Mouse (Mus musculus): Measurements from ENCODE around the gene Zfp229. TPM values are rescaled to one million over a fixed set of nuclear protein-coding genes. Genes with fewer than 3 reads are reported as not detected.
"Not testable (repeated sequence)": the region's sequence is repeated elsewhere in the genome, so short reads cannot be mapped to it uniquely, and the experiment has no call there.

Zfp229 gene
- polyA plus RNA-seq, 1 experiment = not detected

DNA sequence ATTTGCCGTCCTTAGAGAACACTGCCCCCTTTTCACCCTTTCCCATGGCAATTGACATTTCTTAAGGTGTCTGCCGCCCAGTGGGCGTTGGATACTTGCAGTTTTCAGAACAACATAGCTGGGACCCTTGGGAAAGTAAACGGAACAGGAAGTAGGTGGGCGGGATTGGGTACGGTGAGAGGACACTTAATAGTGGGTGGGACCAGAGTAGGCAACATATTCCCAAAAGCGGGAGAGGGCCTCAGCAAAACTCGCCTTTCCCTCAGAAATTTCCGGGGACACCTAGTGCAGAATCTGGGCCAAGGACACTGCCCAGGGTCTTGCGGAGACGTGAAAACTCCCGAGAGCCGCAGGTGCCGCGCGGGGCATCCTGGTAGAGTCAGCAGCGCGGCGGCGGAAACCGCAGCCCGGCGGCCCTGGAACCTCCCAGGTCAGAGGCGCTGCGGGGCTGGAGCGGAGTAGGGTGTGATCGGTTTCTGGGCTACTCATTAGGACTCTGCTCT, 3.0 kb downstream of the Zfp229 start:
- 0 out of 2 replicates have a peak, but pooled peaks cover 2% of the 10 kb centered on the region for H3K4me1 ChIP-seq (ENCODE audit: control insufficient read depth, insufficient read depth, low read length)
- WGBS = under 1% methylated on average over 27 of the region's 27 CpGs
- TF ChIP-seq POLR2A (IDR thresholded peaks at IDR 0.05; ENCODE audit: insufficient read depth, low read depth, low read length) (peak; percentile 46; the same call in 1 of the 2 replicates), CTCF (IDR thresholded peaks at IDR 0.05; ENCODE audit: insufficient read depth, low read depth, low read length) (no peak)
- H3K4me3 ChIP-seq (ENCODE audit: insufficient read depth, low read depth, low read length) = peak overlapping the region; percentile 99
- peak overlapping the region; percentile 83 for H3K27ac ChIP-seq (ENCODE audit: insufficient read depth, low read depth, low read length)

DNA sequence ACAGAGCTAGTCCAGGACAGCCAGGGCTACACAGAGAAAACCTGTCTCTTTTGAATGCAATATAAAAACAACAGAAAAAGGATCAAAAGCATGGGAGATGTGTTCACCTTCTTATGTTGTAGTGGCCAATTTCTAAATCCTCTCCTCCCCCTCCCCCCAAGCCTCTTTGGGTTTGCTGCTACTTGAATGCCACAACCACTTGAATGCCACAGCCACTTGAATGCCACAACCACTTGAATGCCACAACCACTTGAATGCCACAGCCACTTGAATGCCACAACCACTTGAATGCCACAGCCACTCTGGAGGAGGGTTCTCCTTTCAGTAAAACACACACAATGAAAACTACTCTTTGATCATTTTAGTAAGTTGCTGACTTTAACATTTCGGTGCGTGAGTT, 22.2 kb downstream of the Zfp229 start:
- 29% methylated on average over 2 of the region's 2 CpGs for WGBS
- peaks cover 6% of the 10 kb centered on the region for H3K4me1 ChIP-seq (ENCODE audit: control insufficient read depth, insufficient read depth, low read length)
- TF ChIP-seq CTCF (IDR thresholded peaks at IDR 0.05; ENCODE audit: insufficient read depth, low read depth, low read length) (no peak), POLR2A (IDR thresholded peaks at IDR 0.05; ENCODE audit: insufficient read depth, low read depth, low read length) (no peak)
- no peak overlapping the region for H3K4me3 ChIP-seq (ENCODE audit: insufficient read depth, low read depth, low read length)
- H3K27ac ChIP-seq (ENCODE audit: insufficient read depth, low read depth, low read length) = no peak overlapping the region

DNA sequence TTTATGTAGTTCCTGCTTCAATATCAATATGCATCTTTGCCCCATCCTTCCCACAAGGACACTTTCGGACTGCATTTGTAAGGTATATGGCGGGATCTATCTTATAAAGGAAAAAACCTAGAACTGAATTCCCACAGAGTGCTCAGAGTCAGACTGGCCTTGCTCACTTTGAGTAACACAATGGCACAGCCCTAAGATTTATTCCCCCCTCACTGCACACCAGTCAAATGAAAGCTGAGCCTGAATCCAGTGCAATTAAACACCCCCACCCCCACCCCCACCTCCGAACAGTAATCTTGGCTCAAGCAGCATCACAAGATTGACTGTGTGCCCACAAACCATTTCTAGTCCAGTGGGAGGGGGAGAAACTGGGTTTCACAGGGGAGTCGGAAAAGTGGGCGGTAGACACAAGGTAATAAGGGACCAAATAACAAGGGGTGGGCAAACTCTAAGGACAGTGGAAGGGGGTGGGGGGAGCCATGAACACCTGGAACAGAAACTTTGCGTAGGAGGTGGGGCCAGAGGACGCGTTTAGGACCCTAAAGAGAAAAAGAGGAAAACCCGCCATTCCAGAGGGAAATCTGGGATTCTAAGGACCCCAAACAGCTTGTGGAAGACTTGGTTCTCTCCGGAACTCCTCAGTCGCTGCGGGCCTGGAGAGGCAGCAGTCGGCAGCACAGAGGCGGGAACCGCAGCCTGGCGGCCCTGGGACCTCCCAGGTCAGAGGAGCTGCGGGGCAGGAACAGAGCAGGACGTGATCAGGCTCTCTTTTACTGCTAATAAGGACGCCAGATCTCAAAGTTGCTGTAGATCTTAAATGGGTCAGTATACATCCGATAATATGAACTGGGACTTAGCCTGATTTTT, 23.0 kb downstream of the Zfp229 start:
- no peak for TF ChIP-seq POLR2A (IDR thresholded peaks at IDR 0.05; ENCODE audit: insufficient read depth, low read depth, low read length)
- no peak for TF ChIP-seq CTCF (IDR thresholded peaks at IDR 0.05; ENCODE audit: insufficient read depth, low read depth, low read length)
- H3K4me3 ChIP-seq (ENCODE audit: insufficient read depth, low read depth, low read length) = peak overlapping the region; percentile 47
- peaks cover 6% of the 10 kb centered on the region for H3K4me1 ChIP-seq (ENCODE audit: control insufficient read depth, insufficient read depth, low read length)
- 7% methylated on average over 20 of the region's 20 CpGs for WGBS
- H3K27ac ChIP-seq (ENCODE audit: insufficient read depth, low read depth, low read length) = no peak overlapping the region

DNA sequence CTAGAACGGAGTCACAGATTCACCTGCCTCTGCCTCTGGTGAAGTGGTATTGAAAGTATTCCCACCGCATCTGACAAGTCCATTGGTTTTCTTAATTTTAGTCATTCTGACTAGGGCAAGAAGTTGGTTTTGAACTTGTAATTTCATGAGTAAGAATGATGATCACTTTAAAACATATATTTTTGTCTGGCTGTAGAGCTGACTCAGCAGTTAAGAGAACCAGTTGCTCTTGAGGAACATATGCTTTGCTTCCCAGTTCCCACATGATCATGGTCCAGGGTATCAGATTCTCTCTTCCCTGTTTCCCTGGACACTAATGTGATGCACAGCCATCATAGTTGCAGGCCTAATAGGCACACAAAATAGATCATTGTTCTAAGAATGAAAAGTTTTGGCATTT, 39.7 kb downstream of the Zfp229 start:
- no peak for TF ChIP-seq POLR2A (IDR thresholded peaks at IDR 0.05; ENCODE audit: insufficient read depth, low read depth, low read length)
- TF ChIP-seq CTCF (IDR thresholded peaks at IDR 0.05; ENCODE audit: insufficient read depth, low read depth, low read length) = no peak
- WGBS = 95% methylated on average over 2 of the region's 2 CpGs

DNA sequence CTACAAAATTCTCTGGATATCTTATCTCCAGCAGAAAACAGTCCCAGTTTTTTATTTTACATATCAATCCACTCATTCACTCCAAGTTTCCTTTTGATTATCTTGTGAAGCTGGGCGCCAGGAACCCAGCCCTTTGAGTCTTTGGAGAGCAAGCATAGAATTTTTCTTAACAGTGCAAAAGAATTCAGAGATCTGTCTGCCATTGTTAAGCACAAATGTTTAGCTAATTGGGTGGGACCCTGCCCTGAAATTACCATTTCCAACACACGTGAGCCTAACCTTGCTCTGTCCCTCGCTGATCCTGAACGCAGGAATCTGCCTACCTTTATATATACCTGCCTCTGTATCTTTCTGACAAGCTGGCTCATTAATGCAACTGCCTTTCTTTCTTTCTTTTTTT, 61.7 kb downstream of the Zfp229 start:
- Histone ChIP-seq H3K27ac (ENCODE audit: insufficient read depth, low read depth, low read length) (no peak overlapping the region), H3K4me3 (ENCODE audit: insufficient read depth, low read depth, low read length) (no peak overlapping the region), H3K4me1 (ENCODE audit: control insufficient read depth, insufficient read depth, low read length) (no peaks in the 10 kb centered on the region)
- 78% methylated on average over 4 of the region's 4 CpGs for WGBS
- TF ChIP-seq CTCF (IDR thresholded peaks at IDR 0.05; ENCODE audit: insufficient read depth, low read depth, low read length) (no peak), POLR2A (IDR thresholded peaks at IDR 0.05; ENCODE audit: insufficient read depth, low read depth, low read length) (no peak)

More for the DNA sequence above, 39.7 kb downstream of the Zfp229 start:
- no peaks in the 10 kb centered on the region for H3K4me1 ChIP-seq (ENCODE audit: control insufficient read depth, insufficient read depth, low read length)
- no peak overlapping the region for H3K27ac ChIP-seq (ENCODE audit: insufficient read depth, low read depth, low read length)
- H3K4me3 ChIP-seq (ENCODE audit: insufficient read depth, low read depth, low read length) = no peak overlapping the region

DNA sequence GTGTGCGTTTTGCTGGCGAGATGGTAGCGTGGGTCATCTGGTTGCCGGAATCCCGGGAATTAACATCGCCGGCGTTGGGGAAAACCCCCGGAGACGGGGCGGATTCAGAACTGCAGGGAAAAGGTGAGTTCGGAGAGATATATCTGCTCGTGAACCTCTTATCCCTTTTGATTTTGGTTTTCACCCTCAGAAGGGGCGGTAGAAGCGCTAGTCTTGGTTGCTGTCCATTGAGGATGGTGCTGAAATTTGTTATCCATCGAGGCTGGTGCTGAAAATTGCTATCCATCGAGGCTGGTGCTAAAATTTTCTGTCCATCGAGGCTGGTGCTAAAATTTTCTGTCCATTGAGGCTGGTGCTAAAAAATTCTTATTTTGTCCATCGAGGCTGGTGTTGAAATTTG, 70.8 kb downstream of the Zfp229 start:
- not testable (repeated sequence) for H3K4me3 ChIP-seq (ENCODE audit: insufficient read depth, low read depth, low read length); H3K27ac ChIP-seq (ENCODE audit: insufficient read depth, low read depth, low read length); H3K4me1 ChIP-seq (ENCODE audit: control insufficient read depth, insufficient read depth, low read length)
- 51% methylated on average over 19 of the region's 19 CpGs for WGBS

Other genes starting within 250 kb of the Zfp229 start
- not detected in 2 replicates for gene Zfp53, start 241.8 kb upstream of the Zfp229 start, polyA plus RNA-seq (2012; ENCODE audit: insufficient read depth, insufficient read length, low replicate concordance, missing spikeins)
- gene Zfp52, start 195.3 kb upstream of the Zfp229 start, polyA plus RNA-seq (2012; ENCODE audit: insufficient read depth, insufficient read length, low replicate concordance, missing spikeins) = not detected in 2 replicates
- gene Zfp948, start 163.8 kb upstream of the Zfp229 start, polyA plus RNA-seq (2012; ENCODE audit: insufficient read depth, insufficient read length, low replicate concordance, missing spikeins) = not detected in 2 replicates
- gene Zfp983, start 80.2 kb upstream of the Zfp229 start, polyA plus RNA-seq (2012; ENCODE audit: insufficient read depth, insufficient read length, low replicate concordance, missing spikeins) = not detected in 2 replicates
- not detected in 2 replicates for gene Gm10226, start 38.9 kb upstream of the Zfp229 start, polyA plus RNA-seq (2012; ENCODE audit: insufficient read depth, insufficient read length, low replicate concordance, missing spikeins)
- gene Zfp760, start 23.1 kb upstream of the Zfp229 start, polyA plus RNA-seq (2012; ENCODE audit: insufficient read depth, insufficient read length, low replicate concordance, missing spikeins) = not detected in 2 replicates
- not detected in 2 replicates for gene Zfp820, start 115.0 kb downstream of the Zfp229 start, polyA plus RNA-seq (2012; ENCODE audit: insufficient read depth, insufficient read length, low replicate concordance, missing spikeins)
- not detected in 2 replicates for gene Zfp995, start 179.1 kb downstream of the Zfp229 start, polyA plus RNA-seq (2012; ENCODE audit: insufficient read depth, insufficient read length, low replicate concordance, missing spikeins)
- gene Zfp942, start 231.7 kb downstream of the Zfp229 start, polyA plus RNA-seq (2012; ENCODE audit: insufficient read depth, insufficient read length, low replicate concordance, missing spikeins) = not detected in 2 replicates
- gene Zfp943, start 231.8 kb downstream of the Zfp229 start, polyA plus RNA-seq (2012; ENCODE audit: insufficient read depth, insufficient read length, low replicate concordance, missing spikeins) = not detected in 2 replicates

All from olfactory bulb, adult 2 months (tissue).